Mouse (Mus musculus) fat pad, adult 2 months (tissue): ENCODE results near the gene Stoml3.

Experiments
- DNase-seq: peaks from one replicate; pipeline ENCODE4 v3.0.0-alpha.2; 2011; ENCODE audit warnings: low read depth, low spot score; ENCODE audit errors: extremely low read depth

Gene Stoml3

DNA sequence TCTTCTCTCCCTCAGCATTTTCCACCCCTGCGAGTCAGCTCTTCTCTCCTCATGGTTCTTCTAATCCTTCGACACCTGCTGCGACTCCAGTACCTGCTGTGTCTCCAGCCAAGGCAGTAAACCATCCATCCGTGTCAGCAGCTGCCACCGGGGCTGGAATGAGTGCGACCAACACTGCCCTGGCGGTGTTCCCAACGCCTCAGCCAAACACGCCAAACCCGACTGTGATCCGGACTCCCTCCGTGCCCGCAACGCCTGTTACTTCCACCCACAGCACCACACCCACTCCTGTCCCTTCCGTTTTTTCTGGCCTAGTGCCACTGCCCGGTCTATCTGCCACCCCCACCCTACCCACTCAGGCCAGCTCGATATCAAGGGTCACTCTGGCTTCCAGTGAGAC, 11.0 kb upstream of the Stoml3 start:
- DNase-seq, result no peak

DNA sequence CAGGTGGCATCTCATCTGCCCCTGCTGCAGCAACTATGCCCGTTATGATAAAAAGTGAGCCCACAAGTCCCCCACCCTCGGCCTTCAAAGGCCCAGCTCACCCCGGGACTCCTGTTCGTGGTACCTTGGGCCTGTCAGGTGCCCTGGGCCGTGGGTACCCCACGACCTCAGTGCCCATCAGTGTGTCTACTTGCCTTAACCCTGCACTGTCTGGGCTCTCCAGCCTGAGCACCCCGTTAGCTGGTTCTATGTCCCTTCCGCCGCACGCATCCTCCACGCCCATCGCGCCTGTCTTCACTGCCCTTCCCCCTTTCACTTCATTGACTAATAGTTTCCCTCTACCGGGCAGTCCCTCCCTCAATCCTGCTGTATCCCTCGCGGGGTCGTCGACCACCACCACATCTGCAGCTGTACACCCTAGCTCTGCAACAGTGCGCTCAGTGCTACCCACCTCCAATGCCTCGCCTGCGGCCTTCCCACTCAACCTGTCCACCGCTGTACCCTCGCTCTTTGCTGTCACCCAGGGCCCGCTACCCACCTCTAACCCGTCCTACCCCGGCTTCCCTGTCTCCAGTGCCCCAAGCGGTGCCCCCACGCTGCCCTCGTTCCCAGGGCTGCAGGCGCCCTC, 9.9 kb upstream of the Stoml3 start:
- no peak for DNase-seq

DNA sequence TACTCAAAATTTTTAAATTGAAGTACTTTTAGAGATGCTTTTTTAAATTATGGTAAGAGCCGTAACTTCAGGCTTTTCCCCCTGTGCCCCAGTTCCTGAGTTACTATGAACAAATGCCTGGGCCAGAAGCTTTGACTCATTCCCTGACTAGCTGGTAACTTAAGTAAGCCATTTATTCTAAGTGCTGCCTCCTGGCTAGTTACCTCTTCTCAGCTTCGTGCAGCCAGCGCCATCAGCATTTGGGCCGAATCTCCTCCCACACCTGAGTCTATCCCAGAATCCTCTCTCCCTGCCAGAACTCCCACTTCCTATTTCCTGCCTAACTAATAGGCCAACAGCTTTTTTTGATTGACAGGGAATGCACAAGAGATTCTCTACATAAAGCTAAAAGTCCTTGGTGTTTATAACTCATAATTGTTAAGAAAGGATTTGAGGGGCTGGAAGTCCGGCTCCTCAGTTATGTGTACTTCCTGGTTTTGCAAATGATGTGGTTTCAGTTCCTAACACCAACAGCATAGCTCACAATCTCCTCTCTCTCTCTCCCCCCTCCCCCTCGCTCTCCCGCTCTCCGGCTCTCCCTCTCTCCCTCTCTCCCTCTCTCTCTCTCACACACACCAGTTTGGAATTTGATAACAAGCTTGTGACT, 4.9 kb upstream of the Stoml3 start:
- DNase-seq, result no peak

DNA sequence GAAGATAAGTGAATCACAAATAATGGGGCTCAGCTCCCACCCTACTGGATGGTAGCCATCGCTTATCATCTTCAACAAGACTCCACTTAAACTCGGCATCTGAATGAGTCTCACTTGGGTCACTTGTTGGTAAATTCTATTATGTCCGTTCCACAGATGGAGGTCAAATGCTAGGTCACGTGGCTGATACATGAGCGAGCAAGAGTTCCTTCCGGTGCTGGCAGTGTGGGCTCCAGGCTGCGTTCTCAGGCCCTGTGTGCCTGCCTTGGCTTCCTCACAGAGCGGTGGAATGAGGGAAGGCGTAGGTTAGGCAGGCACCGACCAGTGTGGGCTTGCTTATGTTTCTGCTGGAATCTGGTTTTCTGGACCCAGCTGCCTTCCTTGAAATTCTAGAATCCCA, 1.9 kb upstream of the Stoml3 start:
- DNase-seq, result no peak

DNA sequence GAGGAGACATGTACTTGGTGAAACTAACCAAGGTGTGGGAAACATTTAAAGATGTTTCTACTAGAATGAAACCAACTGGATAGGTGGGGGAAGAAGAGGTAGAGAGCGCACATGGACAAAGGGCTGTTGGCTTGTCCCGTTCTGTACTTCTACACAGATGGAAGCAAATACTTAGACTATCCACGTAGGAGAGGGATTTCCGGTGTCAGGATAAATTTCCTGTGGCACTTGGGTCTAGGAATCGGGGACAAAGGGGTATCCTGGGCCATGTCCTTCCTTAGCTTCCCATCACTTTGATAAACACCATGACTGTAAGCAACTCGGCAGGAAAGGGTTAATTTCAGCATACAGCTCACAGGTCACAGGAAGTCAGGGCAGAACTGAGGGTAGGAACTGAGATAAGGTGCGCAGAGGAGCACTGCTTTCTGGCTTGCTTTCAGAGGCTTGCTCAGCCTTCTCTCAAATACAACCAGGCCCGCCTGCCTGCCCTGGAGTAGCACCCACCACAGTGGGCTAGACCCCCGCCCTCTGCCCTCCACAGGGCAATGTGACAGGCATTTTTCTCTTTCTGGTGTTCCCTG, 1.4 kb upstream of the Stoml3 start:
- no peak for DNase-seq

DNA sequence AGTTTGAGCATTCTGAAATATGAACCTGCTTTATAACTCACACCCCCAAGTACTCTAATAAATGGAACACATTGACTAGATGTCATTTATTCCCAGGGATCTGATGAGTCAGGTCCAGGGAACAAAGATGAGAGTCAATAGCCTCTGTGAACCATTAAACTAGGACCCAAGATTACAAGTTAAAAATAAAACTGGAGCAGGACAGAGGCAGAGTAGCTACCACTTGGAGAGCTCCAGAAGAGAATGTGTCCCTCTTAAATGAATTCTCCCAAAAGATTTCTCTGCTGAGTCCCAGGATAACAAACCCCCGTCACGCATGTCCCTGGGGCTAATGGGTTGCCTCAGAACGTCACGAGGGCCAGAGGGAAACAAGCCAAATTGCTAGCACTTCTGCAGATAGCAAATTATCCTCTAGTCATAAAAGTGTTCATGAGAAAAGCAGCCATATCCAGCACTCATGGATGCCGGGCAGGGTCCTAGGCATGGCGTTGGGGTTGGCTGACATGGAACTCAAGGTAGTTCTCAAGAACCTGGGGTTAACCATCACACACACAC, 10.0 kb downstream of the Stoml3 start:
- DNase-seq, result no peak

DNA sequence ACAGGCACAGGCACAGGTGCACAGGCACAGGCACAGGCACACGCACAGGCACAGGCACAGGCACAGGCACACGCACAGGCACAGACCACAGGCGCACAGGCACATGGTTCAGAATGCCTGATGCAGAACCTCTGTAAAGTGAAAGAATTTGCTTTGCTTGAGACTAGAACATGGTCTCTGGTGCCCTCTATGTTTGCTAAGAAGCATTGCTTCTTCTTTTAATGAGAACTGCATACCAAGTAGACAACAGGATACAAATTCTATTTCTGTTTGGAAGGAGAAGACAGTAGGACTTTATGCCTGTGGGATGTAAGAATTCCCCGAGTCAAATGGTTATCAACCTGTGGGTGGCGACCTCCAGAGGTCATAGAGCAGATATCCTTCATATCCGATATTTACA, 14.0 kb downstream of the Stoml3 start:
- DNase-seq, result no peak

DNA sequence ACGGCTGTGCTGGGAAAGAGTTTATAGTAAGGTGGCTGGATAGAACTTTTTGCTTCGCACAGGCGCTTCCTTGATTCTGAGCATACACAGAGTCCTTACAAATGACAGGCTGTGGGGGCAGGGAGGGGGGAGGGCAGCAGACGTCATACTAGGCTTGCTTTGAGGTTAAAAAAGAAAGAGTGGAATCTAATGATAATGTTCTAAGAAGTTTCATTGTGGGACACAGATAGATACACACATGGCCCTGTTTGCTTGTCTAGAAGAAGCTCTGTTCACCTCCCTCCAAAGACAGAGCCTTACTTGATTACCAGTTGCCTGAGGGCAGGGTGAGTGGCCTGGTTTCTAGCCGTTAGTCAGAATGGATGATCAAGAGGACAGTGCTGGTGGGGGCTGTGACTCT, 24.6 kb downstream of the Stoml3 start:
- no peak for DNase-seq

DNA sequence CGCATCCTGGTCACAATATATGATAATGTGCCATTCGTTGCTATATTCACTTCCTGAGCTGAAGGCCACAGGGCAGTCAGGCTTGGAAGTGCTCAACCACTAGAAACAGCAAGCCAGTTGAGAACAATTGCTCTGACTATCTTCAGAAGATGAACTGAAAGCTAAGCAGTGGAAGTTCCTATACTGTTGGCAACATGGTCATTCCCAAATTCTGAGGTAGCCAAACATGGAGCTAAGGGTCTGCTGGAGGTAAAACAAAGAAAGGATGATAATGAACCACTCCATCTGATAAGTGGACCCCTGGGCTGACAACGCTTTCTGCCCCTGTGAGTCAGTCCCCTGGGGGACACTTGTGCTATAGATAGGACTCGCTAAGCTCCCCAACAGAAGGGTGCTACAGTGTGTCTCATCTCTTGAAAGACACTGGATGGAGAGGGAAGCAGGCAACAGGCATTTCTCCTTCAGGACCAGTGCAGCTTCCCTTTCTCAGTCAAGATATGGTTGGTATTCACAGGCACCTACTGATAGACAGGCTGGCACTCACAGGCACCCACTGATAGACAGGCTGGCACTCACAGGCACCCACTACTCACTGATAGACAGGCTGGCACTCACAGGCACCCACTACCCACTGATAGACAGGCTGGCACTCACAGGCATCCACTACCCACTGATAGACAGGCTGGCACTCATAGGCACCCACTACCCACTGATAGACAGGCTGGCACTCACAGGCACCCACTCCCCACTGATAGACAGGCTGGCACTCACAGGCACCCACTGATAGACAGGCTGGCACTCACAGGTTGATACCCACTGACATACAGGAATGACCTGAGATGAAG, 26.0 kb downstream of the Stoml3 start:
- DNase-seq, result no peak

DNA sequence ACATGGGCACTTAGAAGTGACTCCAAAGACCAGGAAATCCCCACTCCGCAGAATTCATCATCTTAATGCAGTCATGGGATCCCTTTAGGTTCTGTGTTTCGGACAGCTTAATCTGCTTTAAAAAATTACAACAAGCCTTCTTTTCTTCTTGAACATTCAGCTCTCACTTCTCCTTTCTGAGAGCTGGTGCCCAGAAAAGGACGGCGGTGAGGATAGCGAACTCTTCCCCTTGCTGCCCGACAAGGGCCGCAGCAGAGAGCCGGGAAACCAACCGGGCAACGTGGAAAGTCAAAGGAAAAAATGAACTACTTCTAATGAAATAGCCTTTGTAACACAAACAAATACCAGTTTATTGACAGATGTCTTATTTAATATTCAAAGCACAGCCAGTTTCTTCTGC, 34.3 kb downstream of the Stoml3 start:
- no peak for DNase-seq

DNA sequence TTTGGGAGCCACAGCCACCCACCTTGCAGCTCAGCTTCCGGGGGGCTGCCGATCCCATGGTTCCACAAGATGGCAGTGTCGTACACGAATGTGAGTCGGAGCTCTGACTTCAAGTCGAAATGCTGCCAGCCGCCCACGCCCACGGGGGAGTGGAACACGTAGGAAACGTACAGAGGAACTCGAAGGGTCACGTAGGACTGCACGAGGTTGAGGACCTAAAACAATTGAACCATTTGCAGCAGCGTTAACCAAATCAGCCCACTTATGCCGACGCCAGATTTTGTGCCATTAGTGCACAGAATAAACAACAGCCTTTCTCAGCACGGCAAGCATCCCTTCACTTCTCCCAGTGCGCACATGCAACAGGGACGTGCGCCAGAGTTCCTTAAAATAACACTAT, 37.3 kb downstream of the Stoml3 start:
- DNase-seq, result no peak

DNA sequence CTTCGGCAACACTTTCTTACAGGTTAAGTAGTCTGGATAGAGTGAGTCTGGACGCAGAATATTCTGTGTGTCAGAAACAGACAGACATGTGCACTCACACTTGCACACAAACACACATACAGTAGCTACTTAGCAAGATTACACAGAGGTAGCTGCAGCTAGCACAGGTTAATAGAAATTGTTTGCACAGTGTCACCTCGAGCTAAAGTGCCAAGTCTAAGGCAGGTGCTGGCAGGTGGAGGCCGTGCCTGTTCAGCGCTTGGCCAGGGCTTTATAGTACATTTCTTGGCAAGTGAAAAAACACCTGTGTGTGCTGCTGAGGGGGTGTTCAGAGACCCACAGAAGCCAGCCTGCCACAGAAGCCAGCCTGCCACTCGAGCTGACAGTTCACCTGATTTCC, 41.9 kb downstream of the Stoml3 start:
- DNase-seq, result no peak

DNA sequence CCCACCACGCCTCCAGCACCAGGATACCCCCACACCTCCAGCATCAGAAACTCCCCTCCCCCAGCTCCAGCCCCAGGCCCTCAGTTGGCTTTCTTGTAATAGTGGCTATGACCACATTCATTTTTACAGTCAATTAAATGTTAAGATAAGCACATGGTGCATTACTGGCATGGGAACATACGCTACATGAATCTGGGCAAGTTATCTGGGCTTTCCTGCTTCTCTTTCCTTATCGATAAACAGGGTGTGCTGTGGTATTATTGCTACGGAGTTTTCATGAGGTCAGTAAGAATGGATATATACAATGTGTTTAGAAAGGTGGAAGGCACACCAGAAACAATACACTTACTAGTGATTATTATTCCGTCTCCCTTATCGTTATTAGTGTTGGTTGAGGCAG, 43.6 kb downstream of the Stoml3 start:
- no peak for DNase-seq

DNA sequence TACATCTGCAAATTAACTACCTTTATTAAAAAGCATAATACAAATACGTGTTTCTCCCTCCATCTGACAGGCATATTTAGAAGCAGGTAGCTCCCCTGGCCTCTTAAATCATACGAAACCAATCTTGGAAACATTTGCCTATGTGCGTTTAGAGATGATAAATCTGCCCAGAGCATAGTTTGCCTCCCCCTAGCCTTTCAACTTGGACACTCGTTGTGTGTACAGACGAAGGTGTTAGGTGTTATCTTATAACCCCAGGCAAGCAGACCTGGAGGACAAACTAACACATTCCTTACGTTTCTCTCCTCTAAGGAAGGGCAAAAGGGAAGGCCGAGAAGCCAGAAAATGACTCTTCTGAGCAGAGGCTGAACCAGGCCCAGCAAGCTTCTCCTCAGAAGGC, 64.2 kb downstream of the Stoml3 start:
- no peak for DNase-seq

DNA sequence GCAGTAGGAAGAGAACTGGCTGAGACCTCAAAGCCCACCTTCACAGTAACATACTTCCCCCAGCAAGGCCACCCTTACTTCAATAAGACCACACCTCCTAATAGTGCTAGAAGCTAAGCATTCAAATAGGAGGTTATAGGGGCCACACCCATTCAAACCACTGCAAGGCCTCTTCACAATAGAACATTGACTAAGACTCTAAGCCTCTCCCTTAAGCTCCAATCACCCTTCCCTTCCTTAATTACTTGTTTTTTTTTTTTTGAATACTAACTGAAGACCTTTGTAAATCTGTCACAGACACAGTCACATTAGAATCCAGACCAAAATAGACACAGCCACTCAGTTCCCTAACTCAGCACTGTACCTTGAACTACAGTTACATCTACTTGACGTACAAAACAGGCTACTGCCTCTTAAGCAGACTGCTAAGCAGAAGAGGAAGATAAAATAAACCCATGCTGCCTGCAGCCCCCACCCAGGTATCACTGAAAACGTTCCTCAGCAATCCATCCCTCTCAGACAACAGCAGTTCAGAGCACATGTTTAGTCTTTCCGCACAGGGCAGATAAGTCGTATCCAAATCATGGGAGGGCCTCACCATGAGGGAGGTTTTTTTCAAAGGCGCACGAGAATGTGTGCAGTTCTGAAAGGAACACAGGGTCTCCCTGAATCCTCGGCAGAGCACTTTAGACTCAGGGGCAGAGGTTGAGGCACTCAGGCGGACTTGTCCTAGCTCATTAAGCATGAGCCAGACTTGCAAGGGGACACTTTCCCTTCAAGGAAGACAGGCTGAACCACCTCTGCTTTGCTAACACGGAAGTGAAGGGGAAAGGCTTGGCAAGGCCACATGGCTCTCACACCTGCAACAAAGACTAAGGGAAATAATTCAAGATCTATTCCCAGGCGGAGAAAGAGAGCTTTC, 66.8 kb downstream of the Stoml3 start:
- DNase-seq, result no peak

DNA sequence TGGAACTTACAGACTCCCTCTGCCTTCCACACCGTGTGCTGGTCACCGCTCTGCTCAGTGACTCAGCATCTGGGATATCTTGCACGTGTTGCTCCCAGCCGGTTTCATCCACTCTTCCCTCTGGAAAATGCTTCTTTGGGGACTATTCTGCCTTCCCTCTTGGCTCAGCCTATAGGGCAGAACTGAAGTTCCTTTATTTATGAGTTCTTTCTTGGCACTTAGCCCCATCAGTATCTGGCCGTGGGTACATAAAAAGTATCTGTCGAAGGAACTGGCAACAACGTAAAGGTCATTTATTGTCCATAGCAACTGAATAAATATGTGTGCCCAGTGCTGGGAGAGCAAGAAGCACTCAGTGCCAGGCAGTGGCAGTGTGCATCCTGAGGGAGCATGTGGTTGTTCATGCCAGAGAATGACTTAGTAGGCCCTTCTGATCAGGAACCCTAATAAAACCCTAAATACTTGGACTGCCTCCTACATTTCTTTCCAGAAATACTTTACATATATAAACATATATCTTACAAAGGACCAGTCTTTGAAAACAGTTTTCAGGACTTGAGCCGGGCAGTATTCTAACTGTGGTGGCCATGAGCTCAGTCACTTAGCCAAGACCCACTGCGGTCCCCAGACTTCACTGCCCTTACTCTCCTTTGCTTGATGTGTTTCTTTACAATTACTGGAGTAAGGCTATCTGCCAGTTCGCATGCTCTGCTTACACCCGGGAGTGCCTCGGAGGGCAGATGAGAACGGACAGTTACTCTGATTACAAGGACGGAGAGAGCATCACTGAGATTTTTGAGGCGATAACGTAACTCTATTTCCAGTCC, 69.1 kb downstream of the Stoml3 start:
- DNase-seq, result no peak
